Mouse (Mus musculus) midbrain, postnatal 0 days (tissue): Measurements from ENCODE around the gene Extl2. TPM values are rescaled to one million over a fixed set of nuclear protein-coding genes. Genes with fewer than 3 reads are reported as not detected.

Source experiments
- ATAC-seq: fragments of 200-750 bp; cut with Nextera tagmentation; 2 replicates; pipeline ENCODE4 v1.8.0; 2017; ENCODE audit warnings: moderate number of reproducible peaks, mild to moderate bottlenecking, moderate TSS enrichment, moderate library complexity; ENCODE audit not compliant: low FRiP score
- DNase-seq: peaks from one replicate; pipeline ENCODE4 v3.0.0-alpha.2; 2015; ENCODE audit warnings: low spot score
- H3K27ac ChIP-seq: fragments of 300-500 bp; sonication (generic); 2 replicates; pipeline ENCODE4 v1.5.1; 2014; ENCODE audit warnings: low read depth, mild to moderate bottlenecking, low read length, mixed read lengths
- H3K27me3 ChIP-seq: fragments of 300-500 bp; sonication (generic); 2 replicates; pipeline ENCODE4 v1.6.1; 2014; ENCODE audit warnings: low read length, control low read depth, mixed read lengths; ENCODE audit not compliant: insufficient read depth
- H3K36me3 ChIP-seq: fragments of 300-500 bp; sonication (generic); 2 replicates; pipeline ENCODE4 v1.6.1; 2014; ENCODE audit warnings: low read length, control low read depth, mixed read lengths; ENCODE audit not compliant: insufficient read depth
- H3K4me1 ChIP-seq: fragments of 300-500 bp; sonication (generic); 2 replicates; pipeline ENCODE4 v1.6.1; 2014; ENCODE audit warnings: mild to moderate bottlenecking, control low read depth, antibody characterized with exemption, low read length, mixed read lengths; ENCODE audit not compliant: insufficient read depth
- H3K4me2 ChIP-seq: fragments of 300-500 bp; sonication (generic); 2 replicates; pipeline ENCODE4 v1.6.1; 2014; ENCODE audit warnings: low read depth, mild to moderate bottlenecking, low read length, mixed read lengths; ENCODE audit not compliant: poor library complexity, severe bottlenecking
- H3K4me3 ChIP-seq: fragments of 300-500 bp; sonication (generic); 2 replicates; pipeline ENCODE4 v1.5.1; 2014; ENCODE audit warnings: low read depth, mild to moderate bottlenecking, low read length, moderate library complexity
- H3K9ac ChIP-seq: fragments of 300-500 bp; sonication (generic); replicated peaks from 2 replicates; pipeline ENCODE4 v1.6.1; 2014; ENCODE audit warnings: mild to moderate bottlenecking, low read length, moderate library complexity, mixed read lengths; ENCODE audit not compliant: poor library complexity, severe bottlenecking
- H3K9me3 ChIP-seq: fragments of 300-500 bp; sonication (generic); 2 replicates; pipeline ENCODE4 v1.6.1; 2016; ENCODE audit warnings: low read length, control low read depth
- CTCF ChIP-seq: IDR thresholded peaks from 2 replicates; pipeline ENCODE4 v1.5.1; 2016; ENCODE audit warnings: antibody characterized with exemption, mild to moderate bottlenecking
- WGBS: fragments of 180-500 bp; shearing (Covaris S2); extraction: QIAGEN DNeasy Blood & Tissue Kit; methylation state at CpG from one replicate; pipeline ENCODE4 v1.1.7; 2014; 5-methylcytosine and 5-hydroxymethylcytosine counted together
- polyA plus RNA-seq: library from polyadenylated mRNA; unstranded; fragments of >200 nt; fragmentation: Nextera tagmentation; extraction: Ambion mirVana; gene quantifications from 2 replicates; pipeline ENCODE4 v1.2.1, GENCODE M21; 2015
- total RNA-seq: library from RNA; depleted of rRNA; stranded (reverse); fragments of >200 nt; gene quantifications from 2 replicates; pipeline ENCODE4 v1.2.3, GENCODE M21; 2014

The Extl2 gene
- total and polyA plus RNA-seq, 2 experiments from 2014 or later: 34.7 to 35.7 TPM

- Histone ChIP-seq H3K4me3 (no peak overlapping the region), H3K9ac (no peak overlapping the region), H3K36me3 (peaks cover 39% of the 10 kb centered on the region), H3K27me3 (no peaks in the 10 kb centered on the region), H3K27ac (no peak overlapping the region), H3K4me2 (no peak overlapping the region), H3K4me1 (no peaks in the 10 kb centered on the region), H3K9me3 (no peaks in the 10 kb centered on the region)
- 27% methylated on average over 1 of the region's 1 CpGs for WGBS
- DNase-seq (peak; percentile 71), ATAC-seq (no peak)
- peak; percentile 72 for TF ChIP-seq CTCF
Measured at GRCm38 (mm10) chr3:115979000-115979399, 28.3 kb upstream of the Extl2 start.

GRCm38 (mm10) chr3:115983217-115983616 lies 24.0 kb upstream of the Extl2 start:
- ATAC-seq: no peak
- WGBS: 98% methylated on average over 8 of the region's 8 CpGs
- TF ChIP-seq CTCF: no peak

DNA sequence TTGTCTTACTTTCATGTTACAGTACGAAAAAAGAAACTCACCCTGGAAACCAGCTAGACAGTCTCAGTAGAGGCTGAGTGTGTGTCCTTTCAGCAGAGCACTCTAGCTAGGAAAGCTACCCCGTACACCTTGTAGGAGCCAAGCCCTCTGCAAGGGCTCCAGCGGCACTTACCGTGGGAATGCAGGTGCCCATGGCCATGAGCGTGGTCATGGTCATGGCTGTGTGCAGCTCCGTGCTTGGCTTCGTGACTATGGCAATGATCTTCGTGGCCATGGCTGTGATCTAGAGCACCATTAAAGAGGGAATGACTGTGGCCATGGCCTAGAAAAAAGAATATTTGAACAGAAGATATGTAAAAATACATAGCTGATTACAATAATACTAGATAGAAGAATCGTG lies 22.6 kb upstream of the Extl2 start:
- Histone ChIP-seq H3K4me1 (no peaks in the 10 kb centered on the region), H3K4me2 (no peak overlapping the region), H3K9ac (no peak overlapping the region), H3K9me3 (no peaks in the 10 kb centered on the region), H3K27ac (no peak overlapping the region), H3K27me3 (no peaks in the 10 kb centered on the region), H3K4me3 (no peak overlapping the region), H3K36me3 (peaks cover 45% of the 10 kb centered on the region)
- TF ChIP-seq CTCF: no peak
- no peak for DNase-seq
- no peak for ATAC-seq
- WGBS: 96% methylated on average over 9 of the region's 9 CpGs

More at GRCm38 (mm10) chr3:115983217-115983616, 24.0 kb upstream of the Extl2 start:
- H3K27me3 ChIP-seq: no peaks in the 10 kb centered on the region
- no peaks in the 10 kb centered on the region for H3K9me3 ChIP-seq
- DNase-seq: no peak
- no peaks in the 10 kb centered on the region for H3K4me1 ChIP-seq
- H3K4me3 ChIP-seq: no peak overlapping the region
- no peak overlapping the region for H3K27ac ChIP-seq
- no peak overlapping the region for H3K4me2 ChIP-seq
- H3K36me3 ChIP-seq: peaks cover 43% of the 10 kb centered on the region
- no peak overlapping the region for H3K9ac ChIP-seq

- no peaks in the 10 kb centered on the region for H3K9me3 ChIP-seq
- H3K4me1 ChIP-seq: no peaks in the 10 kb centered on the region
- no peak for TF ChIP-seq CTCF
- no peaks in the 10 kb centered on the region for H3K27me3 ChIP-seq
- no peak overlapping the region for H3K4me2 ChIP-seq
- DNase-seq (no peak), ATAC-seq (no peak)
- H3K36me3 ChIP-seq: peaks cover 49% of the 10 kb centered on the region
- 77% methylated on average over 9 of the region's 9 CpGs for WGBS
- no peak overlapping the region for H3K9ac ChIP-seq
- no peak overlapping the region for H3K4me3 ChIP-seq
- no peak overlapping the region for H3K27ac ChIP-seq
Measured at GRCm38 (mm10) chr3:115985183-115985892, 21.9 kb upstream of the Extl2 start.

- H3K36me3 ChIP-seq: peaks cover 11% of the 10 kb centered on the region
Measured at GRCm38 (mm10) chr3:115992103-115992502, 15.2 kb upstream of the Extl2 start.

GRCm38 (mm10) chr3:115992588-115992987 lies 14.7 kb upstream of the Extl2 start:
- DNase-seq (no peak), ATAC-seq (no peak)
- H3K27ac ChIP-seq: no peak overlapping the region
- no peak overlapping the region for H3K9ac ChIP-seq
- 91% methylated on average over 4 of the region's 4 CpGs for WGBS
- H3K27me3 ChIP-seq: no peaks in the 10 kb centered on the region
- peaks cover 9% of the 10 kb centered on the region for H3K36me3 ChIP-seq
- TF ChIP-seq CTCF: no peak
- no peaks in the 10 kb centered on the region for H3K4me1 ChIP-seq
- no peak overlapping the region for H3K4me2 ChIP-seq
- H3K4me3 ChIP-seq: no peak overlapping the region
- H3K9me3 ChIP-seq: no peaks in the 10 kb centered on the region

More at GRCm38 (mm10) chr3:115992103-115992502, 15.2 kb upstream of the Extl2 start:
- whole genome bisulfite sequencing: 71% methylated on average over 4 of the region's 4 CpGs
- Histone ChIP-seq H3K9me3 (no peaks in the 10 kb centered on the region), H3K4me1 (no peaks in the 10 kb centered on the region), H3K9ac (no peak overlapping the region), H3K27me3 (no peaks in the 10 kb centered on the region), H3K27ac (no peak overlapping the region), H3K4me2 (no peak overlapping the region), H3K4me3 (no peak overlapping the region)
- no peak for ATAC-seq
- TF ChIP-seq CTCF: no peak
- no peak for DNase-seq
